Mouse (Mus musculus): ENCODE results near the gene Mlxipl.

- no peak for TF ChIP-seq CTCF (IDR thresholded peaks at IDR 0.05 in 2 of 3, conservative IDR thresholded peaks at IDR 0.05 in 1 of 3; ENCODE audit: control insufficient read depth in 1 of 3, insufficient read depth in 1 of 3, low read depth in 2 of 3, low read length in 3 of 3, poor library complexity in 1 of 3, severe bottlenecking in 1 of 3)
- no peak for TF ChIP-seq POLR2A (IDR thresholded peaks at IDR 0.05; ENCODE audit: control insufficient read depth in 1 of 2, insufficient read depth in 1 of 2, low read depth in 1 of 2, low read length in 2 of 2, poor library complexity in 1 of 2)
- no peak for TF ChIP-seq BHLHE40 (IDR thresholded peaks at IDR 0.05; ENCODE audit: borderline replicate concordance, low read depth, low read length)
- TF ChIP-seq ETS1 (IDR thresholded peaks at IDR 0.05; ENCODE audit: low read depth, low read length) = no peak
- TF ChIP-seq JUND (IDR thresholded peaks at IDR 0.05; ENCODE audit: low read depth, low read length) = no peak
- TF ChIP-seq CHD1 (IDR thresholded peaks at IDR 0.05; ENCODE audit: low read depth, low read length) = no peak
- TF ChIP-seq CHD2 (IDR thresholded peaks at IDR 0.05; ENCODE audit: low read length) = no peak
- no peak for TF ChIP-seq MYC (IDR thresholded peaks at IDR 0.05; ENCODE audit: low read depth, low read length)
- no peak for TF ChIP-seq MAX (IDR thresholded peaks at IDR 0.05; ENCODE audit: low read length)
- TF ChIP-seq MAFK (IDR thresholded peaks at IDR 0.05; ENCODE audit: borderline replicate concordance, low read depth, low read length) = no peak
These were observed 25.6 kb downstream of the Mlxipl start for GRCm38 (mm10) chr5:135115241-135115640.
